In genomic region chr9:99632264-99632663, GRCm38 (mm10) we compare ENCODE assay signal across 9 mouse cellular contexts. TPM values are rescaled to one million over a fixed set of nuclear protein-coding genes. Genes with fewer than 3 reads are reported as not detected.
DNase-seq lines count a peak whose midpoint lies in the region; ATAC-seq and TF ChIP-seq lines count a peak whose summit lies in the region.
"Had no signal": no experiment of that assay in that cellular context is flagged by ENCODE, and none has a peak within 500 bp of the region (broad histone marks: within the 10 kb centered on the region; RNA-seq: fewer than 3 reads in every experiment).

No protein-coding gene starts in this region.

- peaks cover 52% of the 10 kb centered on the region for H3K36me3 ChIP-seq in heart, embryonic 13.5 days
- H3K36me3 ChIP-seq in embryonic facial prominence, embryonic 12.5 days: peaks cover 28% of the 10 kb centered on the region
- no peaks in the 10 kb centered on the region for H3K36me3 ChIP-seq in hindbrain, postnatal 0 days (ENCODE audit: insufficient read depth, low read length)

- no peak for DNase-seq in heart, postnatal 25 days (ENCODE audit: low spot score)
- DNase-seq in hindbrain, postnatal 0 days (ENCODE audit: low spot score): peak; percentile 49
- peak; percentile 30 for DNase-seq in mesoderm, embryonic 11.5 days (ENCODE audit: low read depth, low spot score)
- no peak for DNase-seq in cerebellum, adult 9-11 months
- no peak for DNase-seq in B cell, adult 2 months
- no peak for DNase-seq in thymus, postnatal 10 days (ENCODE audit: low spot score in 2 of 2)

- H3K4me2 ChIP-seq in heart, embryonic 13.5 days: peak overlapping the region; percentile 79
- H3K4me2 ChIP-seq in embryonic facial prominence, embryonic 12.5 days (replicated peaks): peak overlapping the region; percentile 69; the same call in 1 of the 2 replicates
- H3K4me2 ChIP-seq in hindbrain, postnatal 0 days (ENCODE audit: low read depth, low read length): peak overlapping the region; percentile 45

- whole genome bisulfite sequencing in heart, embryonic 13.5 days: 59% methylated on average over 8 of the region's 8 CpGs
- 48% methylated on average over 8 of the region's 8 CpGs for WGBS in embryonic facial prominence, embryonic 12.5 days
- WGBS in hindbrain, postnatal 0 days: 15% methylated on average over 8 of the region's 8 CpGs

- peak overlapping the region; percentile 68; the same call in 1 of the 2 replicates for H3K4me3 ChIP-seq in heart, embryonic 13.5 days
- no peak overlapping the region for H3K4me3 ChIP-seq in embryonic facial prominence, embryonic 12.5 days
- no peak overlapping the region for H3K4me3 ChIP-seq in hindbrain, postnatal 0 days (ENCODE audit: low read length)
- H3K4me3 ChIP-seq: erythroblast, embryonic 14.5 days had no signal

- H3K27me3 ChIP-seq in heart, embryonic 13.5 days (replicated peaks): no peaks in the 10 kb centered on the region
- no peaks in the 10 kb centered on the region for H3K27me3 ChIP-seq in embryonic facial prominence, embryonic 12.5 days
- H3K27me3 ChIP-seq in hindbrain, postnatal 0 days (ENCODE audit: insufficient read depth, low read length): no peaks in the 10 kb centered on the region

- ATAC-seq in heart, embryonic 13.5 days (ENCODE audit: extremely low read depth, insufficient number of reproducible peaks, low FRiP score, low TSS enrichment): no peak
- no peak for ATAC-seq in embryonic facial prominence, embryonic 12.5 days (ENCODE audit: insufficient number of reproducible peaks, insufficient read depth, low FRiP score, low TSS enrichment)
- no peak for ATAC-seq in hindbrain, postnatal 0 days

- TF ChIP-seq CTCF in hindbrain, postnatal 0 days (IDR thresholded peaks at IDR 0.05; ENCODE audit: low read depth): peak; percentile 49

- no peaks in the 10 kb centered on the region for H3K9me3 ChIP-seq in heart, embryonic 13.5 days
- H3K9me3 ChIP-seq in embryonic facial prominence, embryonic 12.5 days: no peaks in the 10 kb centered on the region
- H3K9me3 ChIP-seq in hindbrain, postnatal 0 days (ENCODE audit: low read length): no peaks in the 10 kb centered on the region

- peak overlapping the region; percentile 88 for H3K9ac ChIP-seq in heart, embryonic 13.5 days
- H3K9ac ChIP-seq in embryonic facial prominence, embryonic 12.5 days: no peak overlapping the region
- no peak overlapping the region for H3K9ac ChIP-seq in hindbrain, postnatal 0 days (replicated peaks; ENCODE audit: low read length)

- peaks cover 42% of the 10 kb centered on the region for H3K4me1 ChIP-seq in heart, embryonic 13.5 days
- peaks cover 24% of the 10 kb centered on the region for H3K4me1 ChIP-seq in embryonic facial prominence, embryonic 12.5 days
- H3K4me1 ChIP-seq in hindbrain, postnatal 0 days (ENCODE audit: insufficient read depth, low read length): peaks cover 14% of the 10 kb centered on the region

- intact Hi-C loops in heart, postnatal 25 days (cut with DNase I): no loop called here

- H3K27ac ChIP-seq in heart, embryonic 13.5 days (replicated peaks): no peak overlapping the region
- H3K27ac ChIP-seq in embryonic facial prominence, embryonic 12.5 days: no peak overlapping the region
- peak overlapping the region; percentile 37 for H3K27ac ChIP-seq in hindbrain, postnatal 0 days

RNA-seq across cellular contexts. Expression of gene Dzip1l, which starts 3.0 kb away (rescaled TPM):
- polyA plus RNA-seq in heart, embryonic 13.5 days (2015; fragmentation: Nextera tagmentation; extraction: Ambion mirVana): 16.8 and 19.5 TPM in 2 replicates
- total RNA-seq in heart, postnatal 25 days (2021): 1 to 10 TPM; 4.1 to 4.2 TPM
- 24.3 and 26.4 TPM in 2 replicates for polyA plus RNA-seq in embryonic facial prominence, embryonic 12.5 days (2016; fragmentation: Nextera tagmentation; extraction: Ambion mirVana)
- total RNA-seq in hindbrain, postnatal 0 days (2014; rRNA removed): 17.0 and 26.1 TPM in 2 replicates
- polyA plus RNA-seq in hindbrain, postnatal 0 days (2015; fragmentation: Nextera tagmentation; extraction: Ambion mirVana): 8.1 and 8.5 TPM in 2 replicates

RNA-seq across cellular contexts. Expression of gene A4gnt, which starts 20.0 kb away (rescaled TPM):
- polyA plus RNA-seq in heart, embryonic 13.5 days (2015; fragmentation: Nextera tagmentation; extraction: Ambion mirVana): not detected in 2 replicates
- total RNA-seq in heart, postnatal 25 days (2021): not detected
- not detected in 2 replicates for polyA plus RNA-seq in embryonic facial prominence, embryonic 12.5 days (2016; fragmentation: Nextera tagmentation; extraction: Ambion mirVana)
- not detected in 2 replicates for total RNA-seq in hindbrain, postnatal 0 days (2014; rRNA removed)
- not detected in 2 replicates for polyA plus RNA-seq in hindbrain, postnatal 0 days (2015; fragmentation: Nextera tagmentation; extraction: Ambion mirVana)
- polyA plus RNA-seq: erythroblast, embryonic 14.5 days had no signal

RNA-seq across cellular contexts. Expression of gene Dbr1, which starts 56.7 kb away (rescaled TPM):
- 16.3 and 17.3 TPM in 2 replicates for polyA plus RNA-seq in heart, embryonic 13.5 days (2015; fragmentation: Nextera tagmentation; extraction: Ambion mirVana)
- total RNA-seq in heart, postnatal 25 days (2021): 1 to 10 TPM; 6.5 to 6.8 TPM
- 30.6 and 34.2 TPM in 2 replicates for polyA plus RNA-seq in embryonic facial prominence, embryonic 12.5 days (2016; fragmentation: Nextera tagmentation; extraction: Ambion mirVana)
- 17.9 and 18.1 TPM in 2 replicates for total RNA-seq in hindbrain, postnatal 0 days (2014; rRNA removed)
- 27.4 and 30.7 TPM in 2 replicates for polyA plus RNA-seq in hindbrain, postnatal 0 days (2015; fragmentation: Nextera tagmentation; extraction: Ambion mirVana)

Comparison
In these comparisons a context has a peak if more than half of its experiments do, and no peak if none do; other contexts are left out.
1. DNase-seq: peak in hindbrain, postnatal 0 days (single experiment) and mesoderm, embryonic 11.5 days (single experiment); none in heart, postnatal 25 days (single experiment), cerebellum, adult 9-11 months (single experiment), B cell, adult 2 months (0 of 2) and thymus, postnatal 10 days (0 of 2).
2. Peak in every context shown above with its lines, with median percentiles within 50 percentile points of each other: H3K4me2 ChIP-seq.